Mouse (Mus musculus) c-Kit-negative CD71-positive TER-119-positive erythroid progenitor cells, embryonic 14.5 days (primary cell): ENCODE data around the gene Adgrg1.
"Not testable (repeated sequence)": the region's sequence is repeated elsewhere in the genome, so short reads cannot be mapped to it uniquely, and the experiment has no call there.

Experiments used
- DNase-seq: peaks from one replicate; pipeline ENCODE4 v3.0.0-alpha.2; 2013; ENCODE audit warnings: low read depth, low spot score

Adgrg1 gene

DNA sequence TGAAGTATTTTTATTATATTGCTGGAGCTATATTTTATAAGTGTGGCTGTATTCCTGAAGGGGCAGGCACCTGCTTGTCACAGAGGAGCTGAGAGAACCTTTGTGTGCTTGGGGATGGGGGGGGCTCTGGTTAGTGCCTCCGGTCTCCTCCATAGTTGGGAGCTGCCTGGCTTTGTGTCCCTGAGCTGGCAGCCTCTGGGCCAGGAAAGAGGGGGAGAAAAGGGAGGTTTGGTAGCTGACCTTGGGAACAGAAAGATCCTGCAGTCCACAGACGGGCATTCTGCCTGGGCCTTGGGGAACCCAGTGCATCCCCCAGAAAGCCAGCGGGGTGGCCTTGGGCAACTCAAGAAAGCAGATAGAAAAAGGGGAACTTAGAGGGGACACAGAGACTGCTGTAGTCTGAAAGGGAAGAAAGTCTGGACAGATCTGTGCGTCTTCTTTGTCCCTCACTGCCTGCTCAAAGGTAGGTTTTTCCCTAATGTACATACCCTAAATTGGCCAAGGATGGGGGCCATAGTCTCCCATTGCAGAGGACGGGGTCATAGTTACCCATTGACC is 20.9 kb downstream of the Adgrg1 start:
- no peak for DNase-seq

- no peak for DNase-seq
Measured at GRCm38 (mm10) chr8:94996037-94996436, 21.5 kb downstream of the Adgrg1 start.

- no peak for DNase-seq
Measured at GRCm38 (mm10) chr8:94996899-94997856, 22.6 kb downstream of the Adgrg1 start.

DNA sequence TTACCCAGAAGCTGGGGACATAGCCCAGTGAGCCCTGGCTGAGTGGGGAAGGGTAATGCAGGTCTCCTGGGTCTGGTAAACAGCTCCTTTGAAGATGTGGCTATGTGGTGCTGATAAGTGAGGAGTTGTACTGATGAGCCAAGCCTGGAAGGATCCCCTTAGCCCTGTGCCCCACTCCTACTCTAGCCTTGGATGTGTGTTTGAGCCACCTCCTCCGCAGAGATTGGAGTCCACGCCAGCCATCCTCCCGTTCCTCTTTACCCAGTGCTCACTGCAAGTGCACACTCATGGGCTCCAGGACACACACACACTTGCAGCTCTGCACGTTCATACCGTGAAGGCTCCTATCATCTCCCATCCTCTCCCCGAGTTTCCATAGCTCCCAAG is 23.3 kb downstream of the Adgrg1 start:
- DNase-seq: no peak

DNA sequence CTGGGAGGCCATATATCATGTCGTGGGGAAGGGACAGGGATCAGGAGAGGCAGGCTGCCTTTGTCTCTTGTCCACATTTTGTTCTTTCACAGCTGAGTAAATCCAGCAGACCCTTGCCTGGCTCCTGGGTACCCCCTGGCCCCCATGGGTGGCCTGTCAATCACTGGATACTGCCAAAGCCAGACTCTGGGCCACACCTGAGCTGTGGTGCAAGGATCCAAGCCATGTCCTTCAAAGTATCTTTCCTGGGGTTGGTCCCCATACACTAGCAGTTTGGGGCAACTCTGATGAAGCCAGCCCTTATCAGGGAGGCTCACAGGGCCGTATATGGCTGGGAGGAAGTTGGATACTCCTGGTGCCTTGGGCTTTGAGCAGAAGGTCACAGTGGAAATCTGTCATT is 23.9 kb downstream of the Adgrg1 start:
- DNase-seq: no peak

GRCm38 (mm10) chr8:94999004-94999403 is 24.5 kb downstream of the Adgrg1 start:
- DNase-seq: no peak

- DNase-seq: no peak
Measured at GRCm38 (mm10) chr8:94999956-95000355, 25.4 kb downstream of the Adgrg1 start.

- no peak for DNase-seq
Measured at GRCm38 (mm10) chr8:95000684-95001083, 26.1 kb downstream of the Adgrg1 start.

GRCm38 (mm10) chr8:95001165-95001564 is 26.6 kb downstream of the Adgrg1 start:
- no peak for DNase-seq

- DNase-seq: peak; percentile 81
Measured at GRCm38 (mm10) chr8:95001655-95002054, 27.1 kb downstream of the Adgrg1 start.

DNA sequence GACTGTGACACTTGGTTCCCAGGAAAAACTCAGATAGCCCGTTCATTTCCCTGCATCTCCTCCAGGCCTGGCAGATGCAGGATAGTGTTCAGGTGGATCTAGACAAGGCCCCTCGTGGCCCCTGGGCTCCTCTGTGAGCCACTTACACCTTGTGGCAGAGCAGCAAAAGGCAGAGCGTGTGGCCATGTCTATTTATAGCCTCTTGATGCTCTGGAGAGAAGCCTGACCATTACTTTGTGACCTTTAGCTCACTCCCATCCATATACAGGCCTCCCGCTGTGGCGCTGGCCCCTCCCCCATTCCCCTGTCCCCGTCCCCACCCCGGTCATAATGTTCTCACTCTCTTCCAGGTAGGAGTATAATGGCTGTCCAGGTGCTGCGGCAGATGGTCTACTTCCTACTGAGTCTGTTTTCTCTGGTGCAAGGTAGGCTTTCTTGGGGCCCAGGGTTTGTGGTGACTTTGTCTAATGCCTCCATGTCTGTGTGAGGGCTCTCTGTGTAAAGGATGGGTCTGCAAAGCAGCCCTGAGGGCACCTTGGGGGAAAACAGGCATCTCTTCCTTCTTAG is 27.6 kb downstream of the Adgrg1 start:
- DNase-seq: no peak

GRCm38 (mm10) chr8:95012442-95012919 is 37.9 kb downstream of the Adgrg1 start:
- DNase-seq: no peak

- no peak for DNase-seq
Measured at GRCm38 (mm10) chr8:95015866-95016265, 41.3 kb downstream of the Adgrg1 start.

GRCm38 (mm10) chr8:95016684-95017083 is 42.1 kb downstream of the Adgrg1 start:
- no peak for DNase-seq

- no peak for DNase-seq
Measured at GRCm38 (mm10) chr8:95017451-95017850, 42.9 kb downstream of the Adgrg1 start, which contains the start of gene Adgrg3. Adgrg3 (plus strand) TSS chr8:95017692.

DNA sequence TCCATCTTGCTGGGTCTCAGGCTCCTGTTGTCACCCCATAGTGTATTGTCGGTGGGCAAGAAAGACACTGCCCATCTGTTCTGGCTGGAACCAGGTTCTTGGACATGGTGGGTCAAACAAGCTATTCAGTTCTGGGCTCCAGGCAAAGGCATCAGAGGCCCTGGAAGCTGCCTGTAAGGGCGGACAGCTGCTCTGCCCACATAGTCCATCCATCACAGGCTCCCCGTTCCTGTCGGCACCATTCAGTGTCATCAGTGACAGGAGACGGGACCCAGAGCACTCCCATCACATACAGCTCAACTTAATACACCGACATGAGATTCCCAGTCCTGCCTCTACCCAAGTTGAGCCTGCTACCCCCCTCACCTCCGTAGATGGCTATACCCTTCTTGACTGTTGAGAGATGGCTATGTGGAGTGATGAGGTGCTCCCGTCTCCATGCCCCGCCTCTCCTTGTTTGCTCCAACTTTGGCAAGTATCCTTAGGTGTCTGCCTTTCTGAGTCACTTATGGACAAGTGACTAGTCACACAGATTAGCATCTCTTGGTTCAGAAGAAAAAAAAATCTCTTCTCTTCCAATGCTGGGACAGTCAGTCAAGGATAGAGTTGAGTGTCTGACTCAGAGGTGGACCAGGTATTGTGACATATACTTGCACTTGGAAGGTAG is 43.6 kb downstream of the Adgrg1 start:
- no peak for DNase-seq

DNA sequence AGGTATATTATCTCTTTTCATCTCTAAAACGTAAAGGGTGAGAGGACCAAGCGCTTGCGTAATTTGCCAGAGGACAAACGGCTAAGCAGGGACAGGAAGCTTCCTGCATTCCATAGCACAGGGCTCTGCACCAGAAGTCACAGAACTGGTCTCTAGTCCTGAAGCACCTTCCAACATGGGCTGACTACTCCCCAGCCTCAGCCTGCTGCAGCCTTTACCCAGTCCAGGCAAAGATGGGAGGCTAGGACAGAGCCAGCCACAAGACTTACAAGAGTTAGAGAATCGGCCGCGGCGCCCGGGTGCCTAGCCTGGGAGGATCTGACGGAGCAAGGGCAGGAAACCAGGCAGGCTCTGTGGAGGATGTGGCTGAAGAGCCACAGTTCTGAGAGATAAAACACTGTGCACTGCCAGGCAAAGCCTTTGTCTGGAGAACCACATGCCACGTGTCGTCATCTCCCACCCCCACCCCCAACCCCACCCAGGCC is 45.8 kb downstream of the Adgrg1 start:
- DNase-seq: no peak

GRCm38 (mm10) chr8:95020821-95021220 is 46.3 kb downstream of the Adgrg1 start:
- DNase-seq: no peak

GRCm38 (mm10) chr8:95023201-95023600 is 48.6 kb downstream of the Adgrg1 start:
- DNase-seq: no peak

GRCm38 (mm10) chr8:95024387-95024786 is 49.8 kb downstream of the Adgrg1 start:
- DNase-seq: no peak

DNA sequence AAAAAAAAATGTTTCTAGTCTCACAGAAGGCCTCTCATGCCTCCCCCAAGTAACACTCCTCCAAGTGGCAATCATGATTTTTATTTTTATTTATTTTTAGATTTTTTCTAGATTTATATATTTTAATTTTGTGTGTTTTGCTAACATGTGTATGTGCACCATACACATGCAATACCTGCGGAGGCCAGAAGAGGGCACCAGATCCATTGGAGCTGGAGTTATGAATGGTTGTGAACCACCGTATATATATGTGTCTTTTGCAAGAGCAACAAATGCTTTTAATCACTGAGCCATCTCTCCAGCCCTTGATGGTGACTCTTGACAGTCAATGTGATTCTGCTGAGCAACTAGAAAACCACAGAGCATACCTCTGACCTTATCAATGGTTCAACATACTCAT is 50.9 kb downstream of the Adgrg1 start:
- peak; percentile 26 for DNase-seq

DNA sequence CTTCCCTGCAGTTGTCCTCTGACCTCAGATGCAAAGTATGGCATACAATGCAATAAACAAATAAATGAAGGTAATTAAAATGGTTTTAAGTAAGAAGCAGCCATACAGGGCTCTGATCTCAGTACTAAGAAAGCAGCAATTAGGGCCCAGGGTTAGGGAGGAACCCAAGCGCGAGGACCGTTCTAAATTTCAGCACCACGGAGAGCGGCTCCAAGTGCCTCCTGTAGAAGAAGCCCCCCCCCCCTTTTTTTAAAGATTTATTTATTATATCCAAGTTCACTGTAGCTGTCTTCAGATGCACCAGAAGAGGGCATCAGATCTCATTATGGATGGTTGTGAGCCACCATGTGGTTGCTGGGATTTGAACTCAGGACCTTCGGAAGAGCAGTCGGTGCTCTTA is 53.8 kb downstream of the Adgrg1 start:
- DNase-seq: not testable (repeated sequence)
